Mouse (Mus musculus) hematopoietic stem cell, adult 5-6 weeks (primary cell): ENCODE data around the gene Arf6. TPM values are rescaled to one million over a fixed set of nuclear protein-coding genes. Genes with fewer than 3 reads are reported as not detected.
"Not testable (repeated sequence)": the region's sequence is repeated elsewhere in the genome, so short reads cannot be mapped to it uniquely, and the experiment has no call there.

Experiments
- ATAC-seq, 2 experiments: fragments of 125-278 bp in 1 of 2; replicated peaks in 1 of 2; 2 replicates each; pipeline ENCODE4 v1.8.0; 2016 to 2017; ENCODE audit warnings: inconsistent platforms in 2 of 2, mild to moderate bottlenecking in 2 of 2, moderate number of reproducible peaks in 2 of 2, low read depth in 1 of 2, moderate TSS enrichment in 1 of 2; ENCODE audit not compliant: low FRiP score in 2 of 2, poor library complexity in 2 of 2, severe bottlenecking in 2 of 2, insufficient read depth in 1 of 2, low TSS enrichment in 1 of 2
- total RNA-seq: library from RNA; stranded (forward); fragments of 172-1452, 232-1000 nt; gene quantifications from 2 replicates; pipeline ENCODE4 v1.2.3, GENCODE M21; 2017

Gene Arf6
- total RNA-seq, result 146 and 157 TPM in 2 replicates

DNA sequence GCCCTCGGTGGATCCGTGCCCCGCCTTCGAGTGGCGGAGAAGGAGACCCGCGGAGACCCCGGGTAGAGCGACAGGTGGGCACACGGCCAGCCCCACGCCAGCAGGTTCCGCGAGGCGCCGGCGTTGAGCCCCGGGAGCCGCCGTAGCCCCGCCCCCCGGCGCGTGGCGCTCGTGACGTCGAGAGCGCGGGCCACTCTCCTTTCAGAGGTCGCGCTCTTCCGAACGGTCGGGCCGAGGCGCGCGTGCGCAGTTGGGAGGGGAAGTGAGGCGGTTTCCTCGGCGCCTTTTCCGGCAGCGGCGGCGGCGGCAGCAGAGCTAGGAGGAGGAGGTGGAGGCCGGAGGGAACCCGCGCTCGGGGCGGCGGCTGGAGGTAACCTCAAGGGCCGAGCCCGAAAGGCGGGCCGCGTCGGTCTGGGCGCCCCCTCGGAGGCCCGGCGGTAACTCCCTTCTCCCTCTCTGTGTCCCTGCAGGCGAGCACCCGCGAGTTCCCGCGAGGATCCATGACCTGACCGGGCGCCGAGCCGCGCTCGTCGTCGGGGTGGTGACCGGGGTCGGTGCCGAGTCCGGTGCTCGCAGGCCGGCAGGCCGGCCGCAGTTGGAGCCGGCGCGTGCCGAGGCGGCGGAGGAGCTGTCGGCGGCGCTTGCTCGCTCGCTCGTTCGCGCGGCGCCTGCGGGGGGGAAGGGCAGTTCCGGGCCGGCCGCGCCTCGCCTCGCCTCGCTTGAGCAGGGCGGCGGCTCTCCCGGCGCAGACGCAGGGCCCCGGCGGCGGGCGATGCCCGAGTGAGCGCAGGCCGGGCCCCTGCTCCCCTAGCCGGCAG is at the start of gene Arf6, which contains the start of gene Gm9887:
Arf6 (plus strand) TSS at position 297 of the 818 bp plus-strand sequence.
Gm9887 (minus strand) TSS at position 605 of the 818 bp plus-strand sequence.
- peak; percentile 78 to 84 for ATAC-seq

DNA sequence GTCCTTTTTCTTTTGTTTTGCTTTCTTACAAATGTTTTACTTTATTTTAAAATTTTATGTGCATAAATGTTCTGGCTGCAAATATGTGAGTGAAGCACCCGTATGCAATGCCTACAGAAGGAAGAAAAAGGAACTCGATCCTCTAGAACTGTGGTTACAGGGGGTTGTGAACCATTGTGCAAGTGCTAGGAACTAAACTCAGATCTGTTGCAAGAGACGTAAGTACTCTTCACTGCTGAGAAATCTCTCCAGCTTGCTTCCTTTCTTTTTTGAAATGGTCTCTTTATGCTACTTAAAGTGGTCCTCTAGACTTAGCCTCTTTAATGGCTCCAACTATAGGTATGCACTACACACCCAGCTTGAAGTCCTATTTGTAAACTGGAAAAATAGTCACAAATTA is 40.8 kb upstream of the Arf6 start:
- ATAC-seq, result peak in 1 of 2 experiments; percentile 42; a peak in 1 of 4 replicates

DNA sequence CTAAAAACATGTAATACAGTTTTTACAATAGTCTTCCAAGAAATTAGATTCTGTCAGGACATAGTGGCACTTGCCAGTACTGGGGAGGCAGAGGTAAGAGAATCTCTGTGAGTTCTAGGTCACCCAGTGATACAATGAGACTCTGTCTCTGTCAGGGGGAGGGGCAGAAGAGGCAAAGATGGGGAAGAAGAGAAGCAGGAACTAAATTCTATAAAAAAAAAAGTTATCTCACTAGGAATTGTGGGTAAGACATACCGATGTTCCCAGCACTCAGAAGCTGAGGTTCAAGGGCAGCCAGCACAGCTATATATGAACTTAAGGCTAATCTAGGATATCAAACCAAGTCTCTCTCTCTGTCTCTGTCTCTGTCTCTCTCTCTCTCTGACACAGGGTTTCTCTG is 39.8 kb upstream of the Arf6 start:
- ATAC-seq, result no peak

DNA sequence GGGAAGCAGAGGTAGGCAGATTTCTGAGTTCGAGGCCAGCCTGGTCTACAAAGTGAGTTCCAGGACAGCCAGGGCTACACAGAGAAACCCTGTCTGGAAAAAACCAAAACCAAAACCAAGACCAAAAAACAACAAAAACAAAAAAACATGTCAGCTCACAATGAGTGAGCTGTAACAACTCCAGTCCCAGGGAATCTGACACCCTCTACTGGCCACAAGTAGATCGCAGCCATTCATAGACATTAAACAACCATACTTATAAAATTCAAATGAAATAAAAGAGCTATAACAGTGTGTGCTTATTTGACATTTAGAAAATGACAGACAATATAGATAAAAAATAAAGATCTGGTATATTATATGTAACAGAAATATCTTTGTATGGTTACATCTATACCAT is 38.4 kb upstream of the Arf6 start:
- peak in 1 of 2 experiments; percentile 80; a peak in 3 of 4 replicates for ATAC-seq

DNA sequence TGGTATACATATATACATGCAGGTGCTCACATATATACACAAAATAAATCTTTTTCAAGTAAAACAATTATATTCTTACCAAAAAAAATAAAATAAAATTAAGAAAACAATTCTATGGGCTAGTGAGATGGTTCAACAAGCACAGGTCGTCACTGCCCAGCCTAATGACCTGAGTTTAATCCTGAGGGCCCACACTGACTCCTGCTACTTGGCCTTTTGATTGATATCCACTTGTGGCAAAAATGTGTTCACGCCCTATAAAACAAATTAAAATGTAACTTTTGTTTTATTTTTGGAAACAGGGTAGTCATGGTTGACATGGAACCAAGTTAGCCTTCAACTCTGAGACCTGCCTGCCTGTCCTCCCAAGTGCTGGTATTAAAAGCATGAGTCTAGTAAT is 22.0 kb upstream of the Arf6 start:
- ATAC-seq, result no peak

DNA sequence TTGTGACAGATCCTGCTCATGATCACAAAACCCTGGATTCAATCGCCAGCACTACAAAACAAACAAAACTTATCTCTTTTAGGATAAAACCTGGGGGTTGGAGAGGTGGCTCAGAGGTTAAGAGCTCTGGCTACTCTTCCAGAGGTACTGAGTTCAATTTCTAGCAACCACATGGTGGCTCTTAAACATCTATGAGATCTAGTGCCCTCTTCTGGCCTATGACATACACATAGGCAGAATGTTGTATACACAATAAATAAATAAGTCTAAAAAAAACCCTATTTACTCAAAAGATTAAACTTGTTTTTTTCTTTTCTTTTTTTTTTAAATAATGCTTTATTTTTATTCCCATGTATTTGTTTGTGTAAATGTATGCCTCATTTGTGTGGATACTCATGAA is 20.3 kb upstream of the Arf6 start:
- no peak for ATAC-seq

DNA sequence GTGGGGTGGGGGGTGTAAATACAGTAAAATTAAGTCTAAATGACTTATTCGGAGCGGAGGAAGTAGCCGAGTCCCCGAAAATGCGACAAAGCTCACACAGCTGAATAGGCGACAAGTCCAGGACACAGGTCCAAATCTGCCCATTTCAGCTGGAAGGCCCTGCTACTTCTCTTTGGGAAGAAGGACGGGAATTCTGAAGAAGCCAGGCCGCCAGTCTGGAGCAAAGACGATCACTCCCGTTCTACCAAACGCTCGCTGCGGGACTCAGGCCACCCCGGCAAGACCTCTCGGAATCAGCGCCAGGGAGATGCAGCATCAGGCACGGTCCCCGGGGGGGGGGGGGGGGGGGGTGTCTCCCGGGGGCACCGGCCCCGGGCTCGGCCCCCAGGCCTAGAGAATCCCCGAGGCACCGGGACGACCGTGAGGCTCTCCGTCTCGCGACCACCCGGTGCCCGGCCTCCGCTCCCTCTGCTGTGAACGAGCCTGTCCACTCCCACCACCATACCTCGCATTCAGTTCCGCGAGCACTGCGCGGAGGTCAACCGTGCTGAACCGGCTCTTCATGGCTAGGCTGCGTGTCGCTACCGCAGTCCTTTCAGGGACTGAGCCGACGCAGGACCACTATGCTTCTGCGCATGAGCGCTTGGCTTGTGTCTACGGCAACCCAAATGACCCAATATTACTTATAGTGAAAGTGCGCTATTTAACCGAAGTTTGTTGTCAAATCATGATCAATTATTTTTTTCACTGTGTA is 15.2 kb upstream of the Arf6 start, which contains the start of gene Nemf:
Nemf (minus strand) TSS at position 620 of the 754 bp plus-strand sequence.
- ATAC-seq, result peak; percentile 46 to 60; a peak in 2 of 4 replicates

DNA sequence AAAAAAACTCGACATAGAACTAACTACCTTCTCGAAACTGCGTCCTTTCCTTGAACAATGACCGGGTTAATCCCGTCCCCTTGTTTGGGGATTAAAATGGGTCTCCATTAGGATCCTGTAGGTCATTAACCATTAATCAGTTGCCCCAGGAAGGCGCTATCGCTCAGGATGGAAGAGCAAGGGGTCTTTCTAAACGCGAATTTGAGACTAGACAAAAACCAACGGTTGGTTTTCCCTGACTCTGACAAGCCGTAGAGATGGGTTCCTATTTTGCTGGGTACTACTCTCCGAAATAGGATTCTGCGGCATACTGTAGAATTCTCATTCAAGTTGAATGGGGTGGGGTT is 14.7 kb upstream of the Arf6 start:
- no peak for ATAC-seq

DNA sequence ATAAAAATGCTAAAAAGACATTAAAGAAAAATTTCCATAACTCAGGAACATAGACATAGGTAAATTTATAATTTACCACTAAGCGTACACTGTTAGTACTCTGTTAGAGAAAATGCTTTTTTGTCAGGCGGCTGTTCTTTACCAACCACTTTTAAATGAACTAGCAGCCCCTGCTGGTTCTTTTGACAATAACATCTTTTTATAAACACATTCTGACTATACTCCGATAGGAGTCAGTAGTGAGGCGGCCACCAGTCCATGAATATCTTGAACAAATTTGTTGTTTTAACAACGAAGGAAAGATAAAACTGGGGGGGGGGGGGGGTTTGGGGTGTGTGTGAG is 11.3 kb upstream of the Arf6 start:
- ATAC-seq, result peak in 1 of 2 experiments; percentile 15; a peak in 1 of 4 replicates

DNA sequence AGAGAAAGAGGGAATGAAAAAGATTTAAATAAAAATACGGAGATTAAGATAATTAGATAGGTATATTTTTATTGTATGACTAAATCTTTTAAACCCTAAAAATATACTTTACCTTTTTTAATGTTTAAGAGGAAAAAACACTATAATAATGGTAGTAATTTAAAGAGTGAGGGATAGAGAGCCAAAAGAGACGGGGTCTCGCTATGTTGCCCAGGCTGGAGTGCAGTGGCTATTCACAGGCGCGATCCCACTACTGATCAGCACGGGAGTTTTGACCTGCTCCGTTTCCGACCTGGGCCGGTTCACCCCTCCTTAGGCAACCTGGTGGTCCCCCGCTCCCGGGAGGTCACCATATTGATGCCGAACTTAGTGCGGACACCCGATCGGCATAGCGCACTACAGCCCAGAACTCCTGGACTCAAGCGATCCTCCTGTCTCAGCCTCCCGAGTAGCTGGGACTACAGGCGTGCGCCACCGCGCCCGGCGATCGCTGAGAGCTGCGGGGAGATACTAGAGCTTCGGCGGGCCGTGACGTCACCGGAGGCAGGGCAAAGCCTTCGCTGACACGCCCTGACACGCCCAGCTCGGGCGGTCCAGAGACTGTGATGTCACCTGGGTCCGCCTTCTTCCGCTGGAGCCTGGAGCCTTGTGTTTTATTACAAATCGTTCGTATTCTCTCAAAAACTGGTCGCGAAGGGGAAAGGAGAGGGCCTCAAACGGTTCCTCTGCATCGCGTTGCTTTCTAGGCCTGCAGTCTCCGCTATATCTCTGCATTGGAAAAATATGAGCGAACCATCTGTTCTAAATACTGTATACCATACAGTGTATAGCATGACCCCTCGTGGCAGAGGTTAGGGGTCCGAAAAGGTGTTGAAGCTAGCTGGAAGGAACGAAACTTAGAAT is 10.7 kb upstream of the Arf6 start:
- ATAC-seq, result peak; percentile 88 to 94

DNA sequence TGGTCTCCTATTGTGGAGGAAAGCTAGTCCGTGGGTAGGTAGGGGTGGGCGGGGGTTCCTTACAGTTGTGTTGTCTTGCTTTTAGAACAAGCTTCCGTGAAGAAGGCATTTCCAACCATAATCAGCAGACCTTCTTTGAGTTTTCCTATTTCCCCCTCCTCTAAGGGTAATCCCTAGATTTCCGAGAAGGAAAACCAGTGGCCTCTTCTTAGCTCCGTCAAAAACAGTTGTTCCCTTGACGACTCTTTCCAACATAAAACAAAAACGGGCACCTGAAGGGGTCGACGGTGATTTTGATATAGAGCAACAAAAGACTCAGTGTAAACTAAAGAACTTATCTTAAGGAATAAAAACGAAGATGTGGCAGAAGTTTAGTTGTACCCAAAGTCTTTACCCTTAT is 10.0 kb upstream of the Arf6 start:
- no peak for ATAC-seq

DNA sequence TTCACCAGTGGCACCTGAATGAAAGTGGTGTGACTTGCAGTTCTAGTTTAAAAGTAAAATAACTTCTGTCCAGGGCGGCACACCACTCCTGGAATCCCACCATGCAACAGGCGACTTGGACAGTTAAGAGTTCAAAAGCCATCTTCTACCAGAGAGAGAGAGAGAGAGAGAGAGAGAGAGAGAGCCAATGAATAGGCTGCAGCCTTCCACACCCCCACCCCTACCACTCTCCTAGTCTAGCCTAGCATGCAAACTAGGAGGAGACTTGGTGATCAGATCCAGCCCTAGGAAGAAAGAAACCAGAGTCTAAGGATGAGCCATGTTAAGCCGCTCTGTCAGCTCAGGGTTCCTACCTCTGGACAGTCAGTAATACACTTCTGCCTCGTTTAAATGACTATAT is 9.6 kb upstream of the Arf6 start:
- ATAC-seq, result no peak

DNA sequence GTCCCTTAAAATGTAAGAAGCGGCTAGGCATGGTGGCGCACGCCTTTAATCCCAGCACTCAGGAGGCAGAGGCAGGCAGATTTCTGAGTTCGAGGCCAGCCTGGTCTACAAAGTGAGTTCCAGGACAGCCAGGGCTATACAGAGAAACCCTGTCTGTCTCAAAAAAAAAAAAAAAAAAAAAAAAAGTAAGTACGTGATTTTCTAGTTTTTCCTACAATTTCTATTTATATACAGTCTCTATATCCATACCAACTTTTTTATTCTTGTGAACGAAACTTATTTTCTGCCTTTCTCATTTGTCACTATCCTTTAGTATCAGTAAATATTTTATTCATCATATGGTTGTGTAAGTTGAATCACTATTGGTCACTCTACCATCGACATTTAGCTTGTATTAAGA is 8.8 kb upstream of the Arf6 start:
- ATAC-seq, result not testable (repeated sequence)

DNA sequence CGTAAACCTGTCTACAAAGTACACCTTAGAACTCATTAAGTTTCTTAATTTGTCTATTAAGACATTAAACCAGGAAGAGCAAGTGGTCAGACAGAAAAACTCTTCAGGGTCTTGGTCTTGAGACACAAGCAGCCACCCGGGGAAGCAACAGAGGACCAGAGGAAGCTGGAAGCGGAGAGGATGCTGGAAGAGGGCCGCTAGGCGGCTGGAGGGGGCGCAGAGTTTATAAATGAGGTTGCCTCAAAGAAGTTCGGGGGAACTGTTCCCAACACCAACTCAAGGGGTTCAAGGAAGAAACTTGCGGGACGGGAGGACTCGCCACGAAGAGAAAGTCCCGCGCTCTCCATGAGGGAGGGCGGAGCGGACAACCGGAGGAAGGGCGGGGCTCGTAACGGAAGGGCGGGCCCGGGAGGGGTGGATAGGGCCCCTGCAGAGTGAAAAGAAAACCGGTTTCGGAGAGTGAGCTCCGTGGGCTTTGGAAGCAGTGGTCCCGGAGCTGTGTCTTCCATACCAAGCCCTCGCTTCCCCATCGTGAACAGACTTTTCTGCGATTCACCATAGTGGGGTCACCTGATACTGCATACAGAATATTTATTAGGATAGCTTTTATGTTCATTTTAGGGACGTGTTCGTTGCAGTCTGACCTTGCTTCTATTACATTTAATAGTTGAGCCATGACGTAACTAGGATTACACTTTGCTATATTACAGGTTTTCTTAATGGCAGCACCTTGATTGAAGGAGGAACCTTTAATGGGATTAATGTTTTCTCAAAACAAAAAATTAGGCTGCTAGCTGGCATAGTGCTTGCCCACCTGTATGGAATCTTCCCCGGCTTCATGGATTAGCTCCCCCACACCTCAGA is 7.8 kb upstream of the Arf6 start:
- ATAC-seq, result peak; percentile 52 to 59

DNA sequence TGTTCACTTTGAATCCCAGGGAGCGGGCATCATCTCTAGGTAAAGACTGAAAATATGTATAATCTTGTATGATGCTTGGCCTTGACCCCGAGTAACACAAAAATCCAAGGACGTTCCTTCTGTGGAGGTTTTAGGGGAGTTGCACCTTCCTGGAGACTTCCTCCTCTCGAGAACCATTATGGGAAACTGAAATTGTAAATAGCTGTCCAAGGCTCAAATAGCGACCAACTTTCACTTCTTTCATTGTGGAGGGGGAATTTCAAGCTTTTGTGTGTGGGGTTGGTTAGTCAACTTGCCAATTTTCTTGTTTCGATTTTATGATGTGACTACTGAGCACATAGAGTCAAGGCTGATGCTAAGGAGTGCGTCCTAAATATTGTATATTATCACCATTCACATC is 6.2 kb upstream of the Arf6 start:
- no peak for ATAC-seq

DNA sequence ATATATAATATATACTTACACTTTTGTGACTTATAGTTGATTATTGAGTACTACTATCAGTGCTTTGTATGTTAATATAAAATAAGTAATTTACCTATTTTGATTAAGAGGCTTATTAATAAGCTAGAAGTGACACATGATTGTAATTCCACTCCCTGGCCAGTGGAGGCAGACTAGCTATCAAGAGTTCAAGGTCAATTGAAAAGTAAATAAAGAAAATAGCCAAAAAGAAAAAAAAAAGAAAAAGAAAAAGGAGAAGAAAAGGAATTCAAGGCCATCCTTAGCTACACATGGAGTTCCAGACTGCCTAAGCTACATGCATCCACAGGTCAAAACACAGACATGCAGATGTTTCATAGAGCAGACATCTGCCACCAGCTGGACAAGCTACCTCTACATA is 5.5 kb upstream of the Arf6 start:
- ATAC-seq, result no peak

DNA sequence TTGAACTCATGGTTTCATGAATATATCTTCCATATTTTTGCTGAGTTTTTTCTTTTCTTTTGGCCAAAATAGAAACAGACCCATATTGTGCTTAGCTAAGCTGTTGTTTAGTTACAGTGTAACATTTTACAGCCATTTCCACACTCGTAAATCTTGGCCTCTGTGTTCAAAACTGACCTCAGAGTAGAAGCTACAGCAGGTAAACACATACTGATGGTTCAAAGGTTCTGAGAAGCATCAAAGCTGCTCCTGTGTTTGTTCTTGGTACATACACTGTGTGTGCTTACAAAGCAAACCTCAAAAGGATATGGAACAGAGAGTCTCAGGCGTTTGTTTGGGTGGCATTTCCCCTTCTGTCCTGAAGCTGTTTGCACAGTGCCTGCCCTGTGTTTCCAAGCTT is 4.4 kb upstream of the Arf6 start:
- ATAC-seq, result no peak
